Mouse (Mus musculus) forebrain, postnatal 0 days (tissue): ENCODE measurements around the gene Galnt13. TPM values are rescaled to one million over a fixed set of nuclear protein-coding genes. Genes with fewer than 3 reads are reported as not detected.
"Not testable (repeated sequence)": the region's sequence is repeated elsewhere in the genome, so short reads cannot be mapped to it uniquely, and the experiment has no call there.

ENCODE experiments used
- ATAC-seq: fragments of 200-750 bp; cut with Nextera tagmentation; 2 replicates; pipeline ENCODE4 v1.8.0; 2017; ENCODE audit warnings: mild to moderate bottlenecking, moderate library complexity
- DNase-seq: peaks from one replicate; pipeline ENCODE4 v3.0.0-alpha.2; 2015
- H3K27ac ChIP-seq: fragments of 300-500 bp; sonication (generic); 2 replicates; pipeline ENCODE4 v1.5.1; 2014; ENCODE audit warnings: low read depth, mild to moderate bottlenecking, antibody characterized with exemption, low read length, moderate library complexity, mixed read lengths
- H3K27me3 ChIP-seq: fragments of 300-500 bp; sonication (generic); 2 replicates; pipeline ENCODE4 v1.6.1; 2014; ENCODE audit warnings: mild to moderate bottlenecking, low read length, mixed read lengths; ENCODE audit not compliant: insufficient read depth
- H3K36me3 ChIP-seq: fragments of 300-500 bp; sonication (generic); 2 replicates; pipeline ENCODE4 v1.6.1; 2014; ENCODE audit warnings: mild to moderate bottlenecking, moderate library complexity; ENCODE audit not compliant: insufficient read depth
- H3K4me1 ChIP-seq: fragments of 300-500 bp; sonication (generic); 2 replicates; pipeline ENCODE4 v1.6.1; 2014; ENCODE audit warnings: antibody characterized with exemption; ENCODE audit not compliant: insufficient read depth
- H3K4me2 ChIP-seq: fragments of 300-500 bp; sonication (generic); 2 replicates; pipeline ENCODE4 v1.6.1; 2014; ENCODE audit warnings: low read depth, mild to moderate bottlenecking, moderate library complexity
- H3K4me3 ChIP-seq: fragments of 300-500 bp; sonication (generic); 2 replicates; pipeline ENCODE4 v1.5.1; 2014; ENCODE audit warnings: low read depth, low read length, mixed read lengths
- H3K9ac ChIP-seq: fragments of 300-500 bp; sonication (generic); 2 replicates; pipeline ENCODE4 v1.6.1; 2014; ENCODE audit warnings: mild to moderate bottlenecking
- H3K9me3 ChIP-seq: fragments of 300-500 bp; sonication (generic); 2 replicates; pipeline ENCODE4 v1.6.1; 2016; ENCODE audit warnings: low read length
- CTCF ChIP-seq: sonication (generic); IDR thresholded peaks from 2 replicates; pipeline ENCODE4 v1.5.1; 2016; ENCODE audit warnings: antibody characterized with exemption, control low read depth, low read depth
- WGBS: fragments of 180-500 bp; shearing (Covaris S2); extraction: QIAGEN DNeasy Blood & Tissue Kit; methylation state at CpG from one replicate; pipeline ENCODE4 v1.1.7; 2014; 5-methylcytosine and 5-hydroxymethylcytosine counted together
- polyA plus RNA-seq: library from polyadenylated mRNA; unstranded; fragments of >200 nt; fragmentation: Nextera tagmentation; extraction: Ambion mirVana; gene quantifications from 2 replicates; pipeline ENCODE4 v1.2.1, GENCODE M21; 2015
- total RNA-seq: library from RNA; depleted of rRNA; stranded (reverse); fragments of >200 nt; gene quantifications from 2 replicates; pipeline ENCODE4 v1.2.3, GENCODE M21; 2014

Galnt13 gene
- total and polyA plus RNA-seq, 2 experiments from 2014 or later = 7.7 to 16.4 TPM

DNA sequence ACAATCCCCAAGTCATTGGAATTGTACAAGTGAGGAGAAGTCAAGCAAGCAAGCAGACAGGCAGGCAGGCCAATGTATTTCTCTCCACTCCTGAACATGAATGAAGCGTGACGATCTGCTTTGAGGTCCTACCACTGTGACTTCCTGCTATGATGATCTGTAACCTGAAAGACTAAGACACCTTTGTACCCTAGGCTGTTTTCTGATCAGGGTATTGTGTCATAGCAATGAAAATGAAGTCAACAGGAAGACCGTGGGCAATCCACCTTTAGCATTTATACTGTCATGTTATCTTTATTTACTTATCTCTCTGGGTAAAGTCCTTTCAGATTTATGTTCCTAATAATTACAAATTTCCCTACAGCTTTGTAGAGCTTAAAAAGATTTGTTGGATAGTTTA, 500.3 kb downstream of the Galnt13 start:
- no peak for TF ChIP-seq CTCF
- no peaks in the 10 kb centered on the region for H3K4me1 ChIP-seq
- ATAC-seq (no peak), DNase-seq (no peak)
- no peaks in the 10 kb centered on the region for H3K9me3 ChIP-seq
- no peak overlapping the region for H3K4me2 ChIP-seq
- no peak overlapping the region for H3K9ac ChIP-seq
- no peak overlapping the region for H3K4me3 ChIP-seq
- WGBS = 93% methylated on average over 3 of the region's 3 CpGs
- no peaks in the 10 kb centered on the region for H3K27me3 ChIP-seq
- no peak overlapping the region for H3K27ac ChIP-seq
- H3K36me3 ChIP-seq = no peaks in the 10 kb centered on the region

DNA sequence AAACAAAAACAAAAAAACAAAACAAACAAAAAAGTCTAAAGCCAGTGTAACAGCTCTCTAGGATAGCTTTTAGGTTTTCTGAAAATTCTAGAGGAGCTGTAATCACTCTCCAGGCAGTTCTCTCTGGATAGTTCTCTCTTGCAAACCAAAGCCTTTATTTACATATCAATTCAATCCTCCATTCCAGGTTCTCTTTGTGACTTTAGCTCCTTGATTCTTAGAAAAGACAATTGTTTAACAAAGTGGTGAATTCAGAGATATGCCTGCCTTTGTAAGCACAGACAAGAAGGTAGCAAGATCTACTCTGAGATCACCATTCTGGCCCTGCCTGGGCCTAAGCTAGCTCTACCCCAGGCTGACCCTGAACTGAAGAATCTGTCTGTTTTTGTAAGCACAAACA, 501.2 kb downstream of the Galnt13 start:
- ATAC-seq = no peak
- no peaks in the 10 kb centered on the region for H3K4me1 ChIP-seq

DNA sequence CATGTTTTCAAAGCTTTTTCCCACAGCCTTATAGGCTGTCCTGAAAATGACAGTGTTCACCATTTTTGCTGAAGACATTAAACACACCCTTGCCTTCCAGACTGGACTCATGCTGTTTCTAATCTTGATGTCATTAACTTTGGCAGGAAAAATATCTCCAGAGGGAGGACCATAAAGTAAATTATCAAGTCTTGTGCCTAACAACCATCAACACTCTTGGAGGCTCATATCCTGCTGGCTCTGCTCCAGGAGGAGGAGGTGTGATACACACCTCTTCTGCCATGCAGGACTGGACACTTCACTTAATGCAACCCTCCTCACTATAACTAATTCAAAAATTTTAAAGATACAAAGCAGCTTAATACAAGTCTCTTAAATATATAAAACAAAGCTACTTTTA, 502.0 kb downstream of the Galnt13 start:
- H3K9me3 ChIP-seq = no peaks in the 10 kb centered on the region
- H3K9ac ChIP-seq = no peak overlapping the region
- no peak overlapping the region for H3K4me2 ChIP-seq
- TF ChIP-seq CTCF = no peak
- DNase-seq (no peak), ATAC-seq (no peak)
- no peak overlapping the region for H3K4me3 ChIP-seq
- no peak overlapping the region for H3K27ac ChIP-seq
- H3K27me3 ChIP-seq = no peaks in the 10 kb centered on the region
- H3K36me3 ChIP-seq = no peaks in the 10 kb centered on the region
- no peaks in the 10 kb centered on the region for H3K4me1 ChIP-seq

More for the DNA sequence above, 501.2 kb downstream of the Galnt13 start:
- no peak overlapping the region for H3K27ac ChIP-seq
- H3K27me3 ChIP-seq = no peaks in the 10 kb centered on the region
- no peak overlapping the region for H3K4me3 ChIP-seq
- no peak for DNase-seq
- no peak overlapping the region for H3K9ac ChIP-seq
- TF ChIP-seq CTCF = no peak
- H3K36me3 ChIP-seq = no peaks in the 10 kb centered on the region
- H3K4me2 ChIP-seq = no peak overlapping the region
- H3K9me3 ChIP-seq = no peaks in the 10 kb centered on the region

DNA sequence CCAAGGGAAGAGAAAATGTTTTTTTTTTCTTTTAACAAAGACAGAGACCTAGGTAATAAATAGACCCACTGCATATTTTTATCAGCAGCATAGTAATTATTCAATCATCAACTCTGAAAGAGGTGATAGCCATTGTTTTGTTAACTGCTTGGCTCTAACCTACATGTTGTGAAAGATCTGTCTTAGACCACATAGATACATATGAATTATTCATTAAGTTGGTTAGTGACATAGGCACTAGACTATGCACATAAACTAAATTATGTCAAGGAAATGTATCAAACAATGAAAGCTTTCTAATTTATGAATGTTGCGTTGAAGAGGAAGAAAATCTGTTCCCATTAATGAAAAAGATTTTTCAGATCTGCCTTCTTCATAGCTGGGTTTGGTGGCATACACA, 507.3 kb downstream of the Galnt13 start:
- WGBS = 65% methylated on average over 1 of the region's 1 CpGs
- H3K9ac ChIP-seq = no peak overlapping the region
- H3K4me1 ChIP-seq = no peaks in the 10 kb centered on the region
- H3K27me3 ChIP-seq = no peaks in the 10 kb centered on the region
- TF ChIP-seq CTCF = no peak
- no peak overlapping the region for H3K4me2 ChIP-seq
- H3K36me3 ChIP-seq = no peaks in the 10 kb centered on the region
- H3K4me3 ChIP-seq = no peak overlapping the region
- no peak for ATAC-seq
- no peaks in the 10 kb centered on the region for H3K9me3 ChIP-seq
- no peak overlapping the region for H3K27ac ChIP-seq
- no peak for DNase-seq

DNA sequence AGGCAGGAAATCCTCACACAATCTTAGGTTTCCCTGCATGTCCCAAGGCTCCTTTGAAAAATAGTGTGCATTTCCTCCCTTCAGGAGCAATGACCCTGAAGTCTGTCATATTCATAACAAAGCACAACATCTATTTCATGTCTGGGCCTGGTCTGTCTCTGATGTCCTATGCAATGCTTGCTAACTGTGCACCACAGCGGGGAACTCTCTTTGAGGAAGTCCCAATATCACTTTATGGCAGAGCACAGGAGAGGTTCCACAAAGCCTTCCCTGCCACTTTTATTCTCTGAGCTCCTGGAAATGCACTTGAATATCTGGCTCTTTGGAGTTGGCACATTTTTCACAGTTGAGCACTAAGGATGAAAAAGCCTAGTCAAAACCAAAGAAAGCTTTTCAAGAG, 547.7 kb downstream of the Galnt13 start:
- no peaks in the 10 kb centered on the region for H3K36me3 ChIP-seq
- DNase-seq (no peak), ATAC-seq (no peak)
- H3K9me3 ChIP-seq = no peaks in the 10 kb centered on the region
- no peak overlapping the region for H3K4me3 ChIP-seq
- H3K27ac ChIP-seq = no peak overlapping the region
- H3K4me2 ChIP-seq = no peak overlapping the region
- no peak overlapping the region for H3K9ac ChIP-seq
- WGBS = 79% methylated on average over 1 of the region's 1 CpGs
- no peaks in the 10 kb centered on the region for H3K27me3 ChIP-seq
- TF ChIP-seq CTCF = no peak
- no peaks in the 10 kb centered on the region for H3K4me1 ChIP-seq

DNA sequence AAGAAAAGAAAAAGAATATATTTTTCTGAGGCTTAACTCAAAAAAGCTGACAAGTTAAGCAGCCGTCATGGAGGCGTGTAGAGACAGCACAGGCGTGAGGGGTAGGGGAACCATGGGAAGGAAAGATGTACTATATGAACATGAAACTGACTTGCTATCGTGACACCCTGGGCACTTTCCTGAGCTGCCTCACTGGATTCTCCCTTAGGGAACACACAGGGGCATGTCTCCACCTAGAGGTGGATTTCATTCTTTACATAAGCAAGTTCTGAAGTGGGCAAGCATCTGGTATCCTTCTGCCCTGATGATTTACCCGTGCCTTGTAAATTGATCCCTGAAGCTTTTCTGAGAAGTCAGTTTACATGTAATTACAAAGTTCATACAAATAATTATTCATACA, 586.4 kb downstream of the Galnt13 start:
- not testable (repeated sequence) for H3K36me3 ChIP-seq, H3K27ac ChIP-seq, H3K4me1 ChIP-seq, H3K4me2 ChIP-seq, H3K4me3 ChIP-seq, H3K9me3 ChIP-seq, H3K9ac ChIP-seq, DNase-seq, H3K27me3 ChIP-seq
- no CpG with 5 or more reads among the region's 5 CpGs for WGBS
- ATAC-seq = peak; percentile 78

DNA sequence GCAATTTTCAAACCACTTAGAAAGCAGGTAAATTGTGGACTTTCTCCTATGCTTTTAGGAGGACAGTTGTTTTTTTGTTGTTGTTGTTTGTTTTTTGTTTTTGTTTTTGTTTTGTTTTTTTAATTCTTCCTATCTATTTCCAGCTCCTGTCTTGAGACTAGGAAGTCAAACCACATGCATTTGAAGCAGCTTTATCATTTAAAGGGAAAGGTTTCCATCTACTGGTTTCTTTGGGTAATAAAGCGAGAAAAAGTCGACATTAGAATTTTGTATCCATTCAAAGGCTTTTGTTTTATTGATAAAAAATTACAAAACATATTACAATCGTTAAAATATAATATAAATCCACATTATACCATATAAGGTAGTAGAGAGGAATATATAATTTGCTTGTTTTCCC, 598.5 kb downstream of the Galnt13 start:
- no peak overlapping the region for H3K27ac ChIP-seq
- DNase-seq (peak; percentile 13), ATAC-seq (peak; percentile 62; the same call in 1 of the 2 replicates)
- H3K4me1 ChIP-seq = no peaks in the 10 kb centered on the region
- WGBS = 57% methylated on average over 3 of the region's 3 CpGs
- H3K27me3 ChIP-seq = no peaks in the 10 kb centered on the region
- H3K36me3 ChIP-seq = no peaks in the 10 kb centered on the region
- no peaks in the 10 kb centered on the region for H3K9me3 ChIP-seq
- TF ChIP-seq CTCF = peak; percentile 56
- H3K9ac ChIP-seq = no peak overlapping the region
- no peak overlapping the region for H3K4me3 ChIP-seq
- H3K4me2 ChIP-seq = no peak overlapping the region
